Mouse (Mus musculus) lung, adult 2 months (tissue): Measurements from ENCODE around the gene Cd52.

Experiments
- CTCF ChIP-seq: fragments of 200-500 bp; IDR thresholded peaks from 2 replicates; pipeline ENCODE4 v1.5.1; 2011; ENCODE audit warnings: mild to moderate bottlenecking, low read length, control low read depth; ENCODE audit not compliant: insufficient read depth
- POLR2A ChIP-seq: fragments of 200-500 bp; IDR thresholded peaks from 2 replicates; pipeline ENCODE4 v1.6.1; 2011; ENCODE audit warnings: low read depth, mild to moderate bottlenecking, control low read depth, low read length, borderline replicate concordance; ENCODE audit errors: extremely low read depth

DNA sequence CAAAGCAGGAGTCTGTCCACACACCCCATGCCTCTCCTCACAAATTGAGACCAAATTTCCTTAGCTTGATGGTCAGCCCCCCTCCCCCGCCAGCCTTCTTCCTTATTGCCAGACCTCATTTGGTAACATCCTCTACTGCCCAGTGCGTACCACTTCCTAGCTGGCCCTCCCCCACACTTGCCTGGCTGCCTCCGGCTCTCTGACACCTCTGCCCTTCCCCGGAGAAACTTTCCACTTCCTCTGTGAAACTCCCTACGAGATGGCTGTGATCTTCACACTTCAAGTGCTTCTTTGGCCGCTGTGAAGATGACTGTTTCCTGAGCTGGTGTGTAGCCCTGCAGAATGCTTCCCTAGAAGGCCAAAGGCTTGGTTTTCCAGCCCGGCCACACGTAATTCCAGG lies 3.7 kb upstream of the Cd52 start:
- no peak for TF ChIP-seq CTCF
- TF ChIP-seq POLR2A, result no peak
